9 mouse cellular contexts compared by ENCODE assay signal in the genomic region with DNA sequence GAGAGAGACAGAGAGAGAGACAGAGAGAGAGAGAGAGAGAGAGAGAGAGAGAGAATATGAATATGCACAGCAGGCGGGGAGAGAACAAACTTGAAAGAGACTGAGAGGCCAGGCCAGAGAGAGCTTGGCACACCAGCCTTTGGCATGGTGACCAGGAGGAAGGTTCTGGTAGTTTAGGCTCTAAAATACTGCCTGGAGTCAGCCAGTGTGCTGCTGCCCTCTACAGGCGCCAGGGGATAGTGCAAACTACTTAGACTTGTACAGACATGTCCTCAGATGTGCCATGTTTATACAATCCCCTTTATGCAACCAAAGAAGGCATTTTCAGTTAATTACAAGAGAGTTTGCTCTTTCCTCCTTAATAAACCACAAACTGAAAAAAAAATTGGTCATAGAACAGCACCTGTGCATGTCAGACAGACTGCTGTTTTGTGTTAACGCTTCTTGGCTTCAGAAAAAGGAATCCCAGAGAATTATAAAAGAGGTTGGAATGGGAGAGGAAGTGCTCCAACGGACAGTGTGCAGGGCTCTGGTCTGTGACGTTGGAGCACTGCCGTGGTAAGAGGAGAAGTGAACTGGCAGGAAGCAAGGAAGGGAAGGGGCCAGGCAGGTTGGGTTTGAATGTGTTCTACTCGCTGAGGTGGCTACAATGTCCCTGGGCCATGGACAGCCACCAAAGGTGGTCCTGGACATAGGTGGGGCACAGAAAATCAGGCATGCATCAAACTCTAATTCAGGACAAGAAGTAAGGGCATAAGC.
DNase-seq lines count a peak whose midpoint lies in the region; ATAC-seq and TF ChIP-seq lines count a peak whose summit lies in the region.
"Had no signal": no experiment of that assay in that cellular context is flagged by ENCODE, and none has a peak within 500 bp of the region (broad histone marks: within the 10 kb centered on the region; RNA-seq: fewer than 3 reads in every experiment).

No protein-coding gene starts in this region.

- no peaks in the 10 kb centered on the region for H3K9me3 ChIP-seq in heart, embryonic 13.5 days
- H3K9me3 ChIP-seq in kidney, postnatal 0 days (replicated peaks; ENCODE audit: low read length), result no peaks in the 10 kb centered on the region
- H3K9me3 ChIP-seq in liver, embryonic 11.5 days (ENCODE audit: control insufficient read depth, low read length), result no peaks in the 10 kb centered on the region
- no peaks in the 10 kb centered on the region for H3K9me3 ChIP-seq in stomach, embryonic 14.5 days (ENCODE audit: control insufficient read depth, low read depth, low read length)
- H3K9me3 ChIP-seq: limb, embryonic 12.5 days had no signal

- peak; percentile 93 for TF ChIP-seq CTCF in kidney, postnatal 0 days (IDR thresholded peaks at IDR 0.05; ENCODE audit: low read depth)

- no peak overlapping the region for H3K4me3 ChIP-seq in brown adipose tissue, adult 24 weeks (ENCODE audit: insufficient read depth, low read depth, low read length)
- no peak overlapping the region for H3K4me3 ChIP-seq in heart, embryonic 13.5 days
- no peak overlapping the region for H3K4me3 ChIP-seq in kidney, postnatal 0 days (replicated peaks; ENCODE audit: low read depth, low read length)
- H3K4me3 ChIP-seq in liver, embryonic 11.5 days (ENCODE audit: low read depth, low read length), result no peak overlapping the region
- H3K4me3 ChIP-seq in stomach, embryonic 14.5 days (ENCODE audit: low read depth, low read length), result no peak overlapping the region
- H3K4me3 ChIP-seq: limb, embryonic 12.5 days had no signal

- no peaks in the 10 kb centered on the region for H3K27me3 ChIP-seq in heart, embryonic 13.5 days (replicated peaks)
- no peaks in the 10 kb centered on the region for H3K27me3 ChIP-seq in kidney, postnatal 0 days (ENCODE audit: insufficient read depth, low read length)
- H3K27me3 ChIP-seq in liver, embryonic 11.5 days (replicated peaks; ENCODE audit: control insufficient read depth, insufficient read depth, low read length), result no peaks in the 10 kb centered on the region
- H3K27me3 ChIP-seq in stomach, embryonic 14.5 days (ENCODE audit: control insufficient read depth, insufficient read depth, low read length), result no peaks in the 10 kb centered on the region
- H3K27me3 ChIP-seq: limb, embryonic 12.5 days had no signal

- H3K4me1 ChIP-seq in brown adipose tissue, adult 24 weeks (ENCODE audit: control insufficient read depth, insufficient read depth, insufficient read length, low read length), result peaks cover 9% of the 10 kb centered on the region; the same call in 1 of the 2 replicates
- H3K4me1 ChIP-seq in heart, embryonic 13.5 days, result peaks cover 71% of the 10 kb centered on the region
- peaks cover 25% of the 10 kb centered on the region for H3K4me1 ChIP-seq in kidney, postnatal 0 days (replicated peaks; ENCODE audit: insufficient read depth, low read length)
- peaks cover 8% of the 10 kb centered on the region; the same call in 1 of the 2 replicates for H3K4me1 ChIP-seq in liver, embryonic 11.5 days (replicated peaks; ENCODE audit: control insufficient read depth, insufficient read depth, low read length)
- peaks cover 13% of the 10 kb centered on the region; the same call in 1 of the 2 replicates for H3K4me1 ChIP-seq in stomach, embryonic 14.5 days (ENCODE audit: control insufficient read depth, insufficient read depth, low read length)

- peak overlapping the region; percentile 40; the same call in 1 of the 2 replicates for H3K9ac ChIP-seq in heart, embryonic 13.5 days
- H3K9ac ChIP-seq in kidney, postnatal 0 days (ENCODE audit: low read depth, low read length), result no peak overlapping the region
- H3K9ac ChIP-seq in liver, embryonic 11.5 days (ENCODE audit: low read depth, low read length), result no peak overlapping the region
- H3K9ac ChIP-seq in stomach, embryonic 14.5 days (replicated peaks; ENCODE audit: low read depth, low read length), result no peak overlapping the region
- H3K9ac ChIP-seq: limb, embryonic 12.5 days had no signal

- no peak overlapping the region for H3K4me2 ChIP-seq in heart, embryonic 13.5 days
- H3K4me2 ChIP-seq in kidney, postnatal 0 days (ENCODE audit: low read length), result no peak overlapping the region
- H3K4me2 ChIP-seq in liver, embryonic 11.5 days, result no peak overlapping the region
- no peak overlapping the region for H3K4me2 ChIP-seq in stomach, embryonic 14.5 days (replicated peaks; ENCODE audit: low read depth, low read length)
- H3K4me2 ChIP-seq: limb, embryonic 12.5 days had no signal

- H3K36me3 ChIP-seq in heart, embryonic 13.5 days, result peaks cover 9% of the 10 kb centered on the region; the same call in 1 of the 2 replicates
- H3K36me3 ChIP-seq in kidney, postnatal 0 days (ENCODE audit: insufficient read depth, low read length), result 0 out of 2 replicates have a peak, but pooled peaks cover 5% of the 10 kb centered on the region
- H3K36me3 ChIP-seq in liver, embryonic 11.5 days (ENCODE audit: control insufficient read depth, insufficient read depth, low read length), result no peaks in the 10 kb centered on the region
- H3K36me3 ChIP-seq in stomach, embryonic 14.5 days (ENCODE audit: control insufficient read depth, insufficient read depth, low read length), result no peaks in the 10 kb centered on the region
- H3K36me3 ChIP-seq: limb, embryonic 12.5 days had no signal

- peak overlapping the region; percentile 80 for H3K27ac ChIP-seq in brown adipose tissue, adult 24 weeks (replicated peaks; ENCODE audit: low read depth, low read length)
- H3K27ac ChIP-seq in heart, embryonic 13.5 days (replicated peaks), result peak overlapping the region; percentile 78
- peak overlapping the region; percentile 73 for H3K27ac ChIP-seq in kidney, postnatal 0 days
- H3K27ac ChIP-seq in liver, embryonic 11.5 days (ENCODE audit: low read depth, low read length), result no peak overlapping the region
- peak overlapping the region; percentile 21; the same call in 1 of the 2 replicates for H3K27ac ChIP-seq in stomach, embryonic 14.5 days (ENCODE audit: low read length)
- H3K27ac ChIP-seq: limb, embryonic 12.5 days had no signal

- peak; percentile 84 for ATAC-seq in CD4-positive, CD25-positive, alpha-beta regulatory T cell, adult 4 months
- ATAC-seq in heart, embryonic 13.5 days (ENCODE audit: extremely low read depth, insufficient number of reproducible peaks, low FRiP score, low TSS enrichment), result no peak
- peak; percentile 79 for ATAC-seq in kidney, postnatal 0 days (replicated peaks; ENCODE audit: low FRiP score, low read depth)
- peak; percentile 62; the same call in 1 of the 2 replicates for ATAC-seq in liver, embryonic 11.5 days (replicated peaks; ENCODE audit: low FRiP score)
- peak; percentile 64; the same call in 1 of the 2 replicates for ATAC-seq in stomach, embryonic 14.5 days (ENCODE audit: insufficient number of reproducible peaks, insufficient read depth, low FRiP score, low read depth)

- WGBS in heart, embryonic 13.5 days, result 35% methylated on average over 7 of the region's 7 CpGs
- WGBS in kidney, postnatal 0 days, result 35% methylated on average over 7 of the region's 7 CpGs
- whole genome bisulfite sequencing in liver, embryonic 11.5 days, result 46% methylated on average over 7 of the region's 7 CpGs
- WGBS in stomach, embryonic 14.5 days, result 40% methylated on average over 7 of the region's 7 CpGs

- peak; percentile 98 for DNase-seq in fibroblast of lung, adult 2 months (ENCODE audit: low read depth)
- DNase-seq in kidney, postnatal 0 days (ENCODE audit: low spot score), result peak; percentile 95
- DNase-seq in liver, embryonic 11.5 days (ENCODE audit: low spot score), result no peak
- DNase-seq in natural killer cell, adult 2 months (ENCODE audit: low spot score in 2 of 2), result peak; percentile 27 to 53
